Mouse (Mus musculus) lung, embryonic 14.5 days (tissue): ENCODE data around the gene Meiob. TPM values are rescaled to one million over a fixed set of nuclear protein-coding genes. Genes with fewer than 3 reads are reported as not detected.
A peak's percentile ranks its signal among the peaks of the same experiment; 100 is the strongest.

Experiments
- ATAC-seq: fragments of 200-750 bp; cut with Nextera tagmentation; 2 replicates; pipeline ENCODE4 v1.8.0; 2017; ENCODE audit warnings: mild to moderate bottlenecking, moderate TSS enrichment, moderate library complexity; ENCODE audit not compliant: insufficient read depth
- DNase-seq: peaks from one replicate; pipeline ENCODE4 v3.0.0-alpha.2; 2015
- H3K27ac ChIP-seq: fragments of 300-500 bp; sonication (generic); 2 replicates; pipeline ENCODE4 v1.5.1; 2014; ENCODE audit warnings: low read depth, mild to moderate bottlenecking, moderate library complexity
- H3K27me3 ChIP-seq: fragments of 300-500 bp; sonication (generic); 2 replicates; pipeline ENCODE4 v1.6.1; 2014; ENCODE audit warnings: low read length, control low read depth; ENCODE audit not compliant: insufficient read depth
- H3K36me3 ChIP-seq: fragments of 300-500 bp; sonication (generic); 2 replicates; pipeline ENCODE4 v1.6.1; 2014; ENCODE audit warnings: control low read depth; ENCODE audit not compliant: insufficient read depth
- H3K4me1 ChIP-seq: fragments of 300-500 bp; sonication (generic); 2 replicates; pipeline ENCODE4 v1.6.1; 2014; ENCODE audit warnings: antibody characterized with exemption, control low read depth; ENCODE audit not compliant: insufficient read depth
- H3K4me2 ChIP-seq: fragments of 300-500 bp; sonication (generic); 2 replicates; pipeline ENCODE4 v1.6.1; 2014; ENCODE audit warnings: mild to moderate bottlenecking
- H3K4me3 ChIP-seq: fragments of 300-500 bp; sonication (generic); 2 replicates; pipeline ENCODE4 v1.5.1; 2014; ENCODE audit warnings: low read depth, low read length
- H3K9ac ChIP-seq: fragments of 300-500 bp; sonication (generic); 2 replicates; pipeline ENCODE4 v1.6.1; 2014
- H3K9me3 ChIP-seq: fragments of 300-500 bp; sonication (generic); 2 replicates; pipeline ENCODE4 v1.6.1; 2016; ENCODE audit warnings: low read depth, low read length, control low read depth
- CTCF ChIP-seq: IDR thresholded peaks from 2 replicates; pipeline ENCODE4 v1.5.1; 2016; ENCODE audit warnings: antibody characterized with exemption, low read depth
- WGBS: fragments of 180-500 bp; shearing (Covaris S2); extraction: QIAGEN DNeasy Blood & Tissue Kit; methylation state at CpG from one replicate; pipeline ENCODE4 v1.1.7; 2014; 5-methylcytosine and 5-hydroxymethylcytosine counted together
- polyA plus RNA-seq: library from polyadenylated mRNA; unstranded; fragments of >200 nt; fragmentation: Nextera tagmentation; extraction: Ambion mirVana; gene quantifications from 2 replicates; pipeline ENCODE4 v1.2.1, GENCODE M21; 2014

Meiob gene
- polyA plus RNA-seq, 1 experiment from 2014 or later = not detected

DNA sequence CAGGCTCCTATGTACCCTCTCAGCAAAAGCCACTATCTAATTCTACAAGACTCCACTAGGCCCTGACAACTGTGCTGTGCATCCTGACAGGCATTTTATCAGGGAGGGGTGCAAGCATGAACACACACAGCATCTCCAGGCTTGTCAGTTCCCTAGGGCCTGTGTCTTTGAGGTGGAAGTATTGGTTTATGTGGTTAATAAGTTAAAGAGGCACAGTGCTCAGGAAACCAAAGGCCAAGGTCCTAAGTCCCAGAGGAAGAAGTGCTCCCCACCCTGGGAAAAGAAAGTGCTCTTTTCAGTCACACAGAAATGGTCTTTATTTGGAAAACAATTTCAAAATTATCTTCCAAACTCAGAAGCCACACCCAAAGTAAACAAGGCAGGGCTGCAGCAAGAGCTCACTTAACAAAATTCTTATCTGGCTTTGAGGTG, 44.5 kb downstream of the Meiob start:
- peak overlapping the region; percentile 67 for H3K4me2 ChIP-seq
- 0 out of 2 replicates have a peak, but pooled peaks cover 7% of the 10 kb centered on the region for H3K4me1 ChIP-seq
- TF ChIP-seq CTCF = no peak
- ATAC-seq = no peak
- H3K4me3 ChIP-seq = peak overlapping the region; percentile 60
- H3K27ac ChIP-seq = peak overlapping the region; percentile 15; the same call in 1 of the 2 replicates
- DNase-seq = no peak
- 0 out of 2 replicates have a peak, but pooled peaks cover 2% of the 10 kb centered on the region for H3K36me3 ChIP-seq
- peak overlapping the region; percentile 66; the same call in 1 of the 2 replicates for H3K9ac ChIP-seq
- H3K27me3 ChIP-seq = 0 out of 2 replicates have a peak, but pooled peaks cover 6% of the 10 kb centered on the region
- no peaks in the 10 kb centered on the region for H3K9me3 ChIP-seq

DNA sequence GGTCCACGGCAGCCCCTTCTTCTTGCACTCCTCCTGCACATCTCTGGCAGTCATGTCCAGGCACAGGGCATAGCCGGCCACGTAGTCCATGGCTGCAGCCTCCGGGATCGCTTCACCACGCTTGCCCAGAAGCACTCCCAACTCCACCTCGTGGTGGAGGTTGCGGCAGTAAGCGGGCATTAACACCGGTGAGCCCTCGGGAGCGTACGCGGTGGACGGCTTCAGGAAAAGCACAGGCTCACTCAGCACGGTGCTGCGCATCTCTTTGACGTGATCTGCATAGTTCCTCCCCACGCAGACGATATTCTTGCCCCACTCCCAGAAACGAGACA, 45.6 kb downstream of the Meiob start:
- peak overlapping the region; percentile 60 for H3K4me3 ChIP-seq
- peak overlapping the region; percentile 89 for H3K27ac ChIP-seq
- H3K36me3 ChIP-seq = 0 out of 2 replicates have a peak, but pooled peaks cover 2% of the 10 kb centered on the region
- peak overlapping the region; percentile 66 for H3K9ac ChIP-seq
- H3K27me3 ChIP-seq = 0 out of 2 replicates have a peak, but pooled peaks cover 6% of the 10 kb centered on the region
- H3K4me2 ChIP-seq = peak overlapping the region; percentile 67
- H3K4me1 ChIP-seq = 0 out of 2 replicates have a peak, but pooled peaks cover 7% of the 10 kb centered on the region
- no peaks in the 10 kb centered on the region for H3K9me3 ChIP-seq
- ATAC-seq = peak; percentile 57
- DNase-seq = no peak
- peak; percentile 61 for TF ChIP-seq CTCF
- WGBS = 0% methylated on average over 21 of the region's 21 CpGs

DNA sequence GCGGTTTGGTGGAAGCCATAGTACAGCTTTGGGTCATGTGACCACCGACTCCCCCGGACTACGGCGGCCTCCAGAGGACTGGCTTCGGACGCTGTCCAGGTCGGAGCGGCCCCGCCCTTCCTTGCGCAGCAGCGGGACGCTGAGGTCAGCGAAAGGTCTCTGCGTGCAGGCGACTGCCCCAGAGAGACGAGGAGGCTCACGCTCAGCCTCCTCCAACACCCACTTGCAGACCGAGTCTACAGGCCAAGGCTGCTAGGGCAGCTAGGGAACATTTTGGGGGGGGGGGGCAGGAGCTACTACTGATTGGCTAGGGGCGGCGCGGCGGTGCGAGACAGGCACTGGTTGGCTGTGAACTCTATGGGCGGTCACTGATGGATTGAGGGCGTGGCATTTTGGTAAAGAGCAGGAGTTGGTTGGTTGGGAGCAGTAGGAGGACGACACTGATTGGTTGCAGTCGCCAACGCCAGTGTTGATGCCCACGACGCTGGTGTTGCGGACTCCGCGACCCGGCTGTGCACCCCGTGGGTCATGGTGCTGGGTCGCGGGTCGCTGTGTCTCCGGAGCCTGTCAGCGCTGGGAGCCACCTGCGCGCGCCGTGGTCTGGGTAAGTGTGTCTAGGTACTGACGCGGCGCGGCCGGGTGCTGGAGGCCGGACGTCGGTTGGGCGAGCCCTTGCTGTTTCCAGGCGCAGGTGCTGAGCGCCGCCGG, 46.1 kb downstream of the Meiob start, which contains the start of gene Fahd1:
Fahd1 (minus strand) TSS at position 300 of the 708 bp plus-strand sequence.
- peak within 1 kb of the TSS; percentile 89 for H3K27ac ChIP-seq
- ATAC-seq (peak; percentile 100), DNase-seq (peak; percentile 98)
- H3K9ac ChIP-seq = peak within 1 kb of the TSS; percentile 66
- no peaks in the 10 kb centered on the region for H3K9me3 ChIP-seq
- TF ChIP-seq CTCF = no peak
- peak within 1 kb of the TSS; percentile 60 for H3K4me3 ChIP-seq
- H3K4me1 ChIP-seq = 0 out of 2 replicates have a peak, but pooled peaks cover 7% of the 10 kb centered on the region
- H3K36me3 ChIP-seq = 0 out of 2 replicates have a peak, but pooled peaks cover 2% of the 10 kb centered on the region
- H3K27me3 ChIP-seq = 0 out of 2 replicates have a peak, but pooled peaks cover 6% of the 10 kb centered on the region
- under 1% methylated on average over 58 of the region's 58 CpGs for WGBS
- peak within 1 kb of the TSS; percentile 67 for H3K4me2 ChIP-seq

DNA sequence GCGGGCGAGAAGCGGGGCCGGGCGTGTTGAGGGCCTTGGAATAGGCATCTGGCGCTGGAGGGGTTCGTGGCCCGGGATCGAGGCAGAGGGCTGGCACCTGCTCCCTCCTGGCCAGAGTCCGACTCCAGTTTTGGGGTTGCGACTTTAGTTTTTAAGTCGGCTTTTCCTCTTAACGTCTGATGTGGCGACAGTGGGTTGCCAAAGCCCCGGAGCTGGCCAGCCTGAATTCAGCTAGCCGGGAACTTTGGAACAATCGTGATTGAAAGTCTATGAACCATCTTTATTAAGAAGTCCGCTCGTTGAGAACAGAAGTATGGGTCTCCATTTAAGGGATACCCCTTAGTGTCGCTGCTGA, 46.7 kb downstream of the Meiob start:
- Histone ChIP-seq H3K4me3 (peak overlapping the region; percentile 60), H3K27me3 (0 out of 2 replicates have a peak, but pooled peaks cover 6% of the 10 kb centered on the region), H3K4me1 (0 out of 2 replicates have a peak, but pooled peaks cover 7% of the 10 kb centered on the region), H3K4me2 (peak overlapping the region; percentile 67), H3K27ac (0 out of 2 replicates have a peak overlapping the region, but pooled peaks have one; percentile 18), H3K9ac (peak overlapping the region; percentile 62), H3K36me3 (0 out of 2 replicates have a peak, but pooled peaks cover 2% of the 10 kb centered on the region), H3K9me3 (no peaks in the 10 kb centered on the region)
- no peak for TF ChIP-seq CTCF
- no peak for DNase-seq
- WGBS = 2% methylated on average over 20 of the region's 20 CpGs
- no peak for ATAC-seq

DNA sequence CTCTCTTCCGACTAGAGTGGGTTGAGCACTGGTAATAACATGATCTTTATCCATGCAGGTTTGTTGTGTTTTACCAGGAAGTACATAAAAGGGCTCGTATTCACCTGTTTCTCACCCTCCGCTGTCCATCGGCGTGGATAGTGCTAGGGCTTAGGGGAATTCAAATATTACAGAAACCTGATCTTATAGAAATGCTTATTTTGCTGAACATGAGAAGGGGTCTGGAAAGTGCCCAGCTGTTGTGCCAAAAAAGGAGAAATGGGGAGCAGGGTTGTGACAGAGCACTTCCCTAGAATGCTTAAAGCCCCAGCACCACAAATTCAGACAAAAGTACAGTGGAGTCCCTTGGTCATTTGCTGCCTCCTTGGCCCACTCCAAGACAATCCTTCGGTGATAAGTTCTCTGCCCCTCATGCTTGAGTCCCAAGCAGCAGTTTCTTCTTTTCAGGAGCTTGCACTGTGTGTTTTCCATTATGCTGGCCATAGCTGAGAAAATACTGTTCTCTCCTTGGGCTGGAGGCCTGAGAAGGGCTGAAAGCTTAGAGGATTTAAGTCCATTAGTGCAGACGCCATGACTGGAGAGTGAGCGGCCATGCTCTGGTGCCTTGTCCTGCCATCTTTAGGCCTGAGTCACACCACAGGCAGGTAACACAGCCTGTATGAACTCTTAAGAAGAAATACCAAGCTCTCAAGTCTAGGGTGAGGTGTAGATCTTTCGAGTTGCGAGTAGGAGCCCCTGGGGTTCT, 47.5 kb downstream of the Meiob start:
- H3K27me3 ChIP-seq = 0 out of 2 replicates have a peak, but pooled peaks cover 6% of the 10 kb centered on the region
- no peak for ATAC-seq
- 74% methylated on average over 10 of the region's 10 CpGs for WGBS
- no peak overlapping the region for H3K9ac ChIP-seq
- no peak for TF ChIP-seq CTCF
- 0 out of 2 replicates have a peak, but pooled peaks cover 2% of the 10 kb centered on the region for H3K36me3 ChIP-seq
- H3K4me1 ChIP-seq = 0 out of 2 replicates have a peak, but pooled peaks cover 7% of the 10 kb centered on the region
- peak overlapping the region; percentile 67 for H3K4me2 ChIP-seq
- peak overlapping the region; percentile 60 for H3K4me3 ChIP-seq
- H3K27ac ChIP-seq = no peak overlapping the region
- H3K9me3 ChIP-seq = no peaks in the 10 kb centered on the region
- DNase-seq = no peak

DNA sequence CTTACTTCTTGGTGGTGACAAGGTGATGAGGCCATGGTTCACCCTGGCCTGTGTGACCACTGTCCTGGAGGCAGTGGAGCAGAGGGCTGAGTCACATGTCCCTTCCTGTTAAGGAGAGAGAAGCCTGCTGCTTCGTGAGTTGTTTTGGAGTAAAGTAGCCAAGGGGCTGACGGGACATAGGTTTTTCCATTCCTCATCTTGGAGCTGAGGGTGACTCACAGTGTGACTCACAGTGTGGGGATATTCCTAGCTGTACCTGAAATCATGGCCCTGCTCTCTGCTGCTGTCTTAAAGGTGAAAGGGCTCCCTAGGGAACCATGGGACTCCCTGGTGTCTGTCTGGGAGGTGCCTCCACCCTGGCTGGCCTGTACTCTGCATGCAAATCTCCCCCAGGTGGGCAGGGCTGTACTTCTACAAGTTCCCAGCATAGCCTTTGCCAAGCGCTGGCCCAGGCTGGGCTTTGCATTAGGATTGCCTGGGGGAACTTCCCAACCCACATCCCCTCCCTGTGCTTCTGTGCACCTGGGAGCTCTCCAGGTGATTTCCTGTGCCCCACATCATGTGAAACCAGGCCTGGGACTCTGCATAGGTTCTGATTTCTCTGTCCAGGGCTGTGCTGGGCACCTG, 51.9 kb downstream of the Meiob start:
- 0 out of 2 replicates have a peak, but pooled peaks cover 3% of the 10 kb centered on the region for H3K36me3 ChIP-seq
- H3K27ac ChIP-seq = no peak overlapping the region
- H3K27me3 ChIP-seq = 0 out of 2 replicates have a peak, but pooled peaks cover 6% of the 10 kb centered on the region
- ATAC-seq (no peak), DNase-seq (no peak)
- H3K9ac ChIP-seq = no peak overlapping the region
- H3K4me3 ChIP-seq = no peak overlapping the region
- H3K9me3 ChIP-seq = no peaks in the 10 kb centered on the region
- TF ChIP-seq CTCF = no peak
- no peaks in the 10 kb centered on the region for H3K4me1 ChIP-seq
- H3K4me2 ChIP-seq = no peak overlapping the region
- 80% methylated on average over 3 of the region's 3 CpGs for WGBS
